Mouse (Mus musculus) heart, embryonic 14.5 days (tissue): ENCODE data around the gene Pamr1. TPM values are rescaled to one million over a fixed set of nuclear protein-coding genes. Genes with fewer than 3 reads are reported as not detected.

Experiments used
- ATAC-seq: fragments of 200-750 bp; cut with Nextera tagmentation; 2 replicates; pipeline ENCODE4 v1.8.0; 2017; ENCODE audit warnings: low read depth, moderate TSS enrichment; ENCODE audit not compliant: insufficient number of reproducible peaks, insufficient read depth, low FRiP score
- H3K27ac ChIP-seq, 2 experiments: fragments of 200-500 bp in 1 of 2; fragments of 300-500 bp in 1 of 2; sonication (generic) in 1 of 2; replicated peaks in 1 of 2; 2 replicates each; pipeline ENCODE4 v1.5.1; 2012 to 2014; ENCODE audit warnings: low read depth in 2 of 2, low read length in 2 of 2, control low read depth in 1 of 2, mild to moderate bottlenecking in 1 of 2, mixed read lengths in 1 of 2; ENCODE audit not compliant: control insufficient read depth in 1 of 2, insufficient read depth in 1 of 2
- H3K27me3 ChIP-seq: fragments of 300-500 bp; sonication (generic); 2 replicates; pipeline ENCODE4 v1.6.1; 2014; ENCODE audit warnings: mild to moderate bottlenecking, low read length, control low read depth; ENCODE audit not compliant: control insufficient read depth, insufficient read depth
- H3K36me3 ChIP-seq: fragments of 300-500 bp; sonication (generic); 2 replicates; pipeline ENCODE4 v1.6.1; 2014; ENCODE audit warnings: mild to moderate bottlenecking, control low read depth, low read length, mixed read lengths; ENCODE audit not compliant: control insufficient read depth, insufficient read depth
- H3K4me1 ChIP-seq, 2 experiments: fragments of 200-500 bp in 1 of 2; fragments of 300-500 bp in 1 of 2; sonication (generic) in 1 of 2; 2 replicates each; pipeline ENCODE4 v1.6.1; 2012 to 2014; ENCODE audit warnings: low read length in 2 of 2, control low read depth in 1 of 2, mixed read lengths in 1 of 2; ENCODE audit not compliant: control insufficient read depth in 2 of 2, insufficient read depth in 2 of 2
- H3K4me2 ChIP-seq: fragments of 300-500 bp; sonication (generic); 2 replicates; pipeline ENCODE4 v1.6.1; 2014; ENCODE audit warnings: mild to moderate bottlenecking, low read length
- H3K4me3 ChIP-seq, 2 experiments: fragments of 200-500 bp in 1 of 2; fragments of 300-500 bp in 1 of 2; sonication (generic) in 1 of 2; 2 replicates each; pipeline ENCODE4 v1.5.1; 2012 to 2014; ENCODE audit warnings: low read length in 2 of 2, mild to moderate bottlenecking in 2 of 2, control low read depth in 1 of 2, low read depth in 1 of 2, moderate library complexity in 1 of 2; ENCODE audit not compliant: control insufficient read depth in 1 of 2, insufficient read depth in 1 of 2
- H3K9ac ChIP-seq: fragments of 300-500 bp; sonication (generic); 2 replicates; pipeline ENCODE4 v1.6.1; 2014; ENCODE audit warnings: mild to moderate bottlenecking, low read length
- H3K9me3 ChIP-seq: fragments of 300-500 bp; sonication (generic); 2 replicates; pipeline ENCODE4 v1.6.1; 2016; ENCODE audit warnings: low read length, control low read depth; ENCODE audit not compliant: control insufficient read depth
- WGBS: fragments of 180-500 bp; shearing (Covaris S2); extraction: QIAGEN DNeasy Blood & Tissue Kit; methylation state at CpG from one replicate; pipeline ENCODE4 v1.1.7; 2014; 5-methylcytosine and 5-hydroxymethylcytosine counted together
- polyA plus RNA-seq: library from polyadenylated mRNA; unstranded; fragments of >200 nt; fragmentation: Nextera tagmentation; extraction: Ambion mirVana; gene quantifications from 2 replicates; pipeline ENCODE4 v1.2.1, GENCODE M21; 2014

Pamr1 gene
- polyA plus RNA-seq, 1 experiment from 2014 or later = 1.5 TPM

DNA sequence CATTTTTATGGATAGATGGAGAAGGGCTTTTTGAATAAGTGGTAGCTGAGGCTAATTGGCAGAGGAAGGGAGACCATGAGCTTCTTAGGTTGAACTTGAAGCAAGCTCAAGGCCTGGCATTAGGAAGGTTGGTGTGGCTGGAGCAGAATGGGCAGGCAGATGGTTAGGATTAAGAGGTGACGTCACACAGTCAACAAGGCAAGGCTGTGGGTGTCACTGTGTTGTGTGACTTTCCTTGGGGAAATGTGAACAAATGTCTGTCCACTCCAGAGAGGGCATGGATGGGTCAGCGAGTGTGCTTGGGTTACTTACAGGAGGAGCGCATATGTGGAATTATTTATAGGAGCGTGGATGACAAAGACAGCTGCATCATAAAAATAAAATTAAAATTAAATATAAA, 50.7 kb downstream of the Pamr1 start:
- H3K4me2 ChIP-seq = no peak overlapping the region
- no peak overlapping the region for H3K27ac ChIP-seq
- H3K27me3 ChIP-seq = no peaks in the 10 kb centered on the region
- no peaks in the 10 kb centered on the region; a peak in 1 of 4 replicates for H3K4me1 ChIP-seq
- no peaks in the 10 kb centered on the region for H3K9me3 ChIP-seq
- no peak overlapping the region for H3K4me3 ChIP-seq
- WGBS = 87% methylated on average over 4 of the region's 4 CpGs
- no peaks in the 10 kb centered on the region for H3K36me3 ChIP-seq
- H3K9ac ChIP-seq = no peak overlapping the region
- ATAC-seq = no peak

DNA sequence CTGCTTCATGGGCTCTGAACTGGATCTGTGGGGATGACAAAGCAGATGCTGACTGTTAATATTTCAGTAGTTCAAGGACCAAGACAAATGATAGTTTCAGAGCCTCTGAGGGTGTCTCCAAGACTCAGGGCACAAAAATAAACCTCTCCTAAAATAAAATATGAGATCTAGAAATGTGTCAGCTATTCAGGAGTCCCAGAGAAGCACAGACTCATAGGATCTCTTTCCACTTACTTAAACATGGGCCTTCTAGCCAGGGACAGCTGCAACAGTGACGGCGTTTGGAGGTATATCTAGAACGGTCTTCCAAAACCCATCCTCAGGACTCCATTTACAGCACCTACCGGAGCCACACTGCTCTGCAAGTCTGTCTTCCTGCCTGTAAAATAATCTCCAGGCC, 60.7 kb downstream of the Pamr1 start:
- no peak overlapping the region for H3K4me2 ChIP-seq
- no peaks in the 10 kb centered on the region for H3K9me3 ChIP-seq
- H3K36me3 ChIP-seq = no peaks in the 10 kb centered on the region
- no peak for ATAC-seq
- WGBS = 88% methylated on average over 4 of the region's 4 CpGs
- no peaks in the 10 kb centered on the region for H3K27me3 ChIP-seq
- H3K4me1 ChIP-seq = no peaks in the 10 kb centered on the region
- no peak overlapping the region for H3K4me3 ChIP-seq
- no peak overlapping the region for H3K27ac ChIP-seq
- H3K9ac ChIP-seq = no peak overlapping the region

DNA sequence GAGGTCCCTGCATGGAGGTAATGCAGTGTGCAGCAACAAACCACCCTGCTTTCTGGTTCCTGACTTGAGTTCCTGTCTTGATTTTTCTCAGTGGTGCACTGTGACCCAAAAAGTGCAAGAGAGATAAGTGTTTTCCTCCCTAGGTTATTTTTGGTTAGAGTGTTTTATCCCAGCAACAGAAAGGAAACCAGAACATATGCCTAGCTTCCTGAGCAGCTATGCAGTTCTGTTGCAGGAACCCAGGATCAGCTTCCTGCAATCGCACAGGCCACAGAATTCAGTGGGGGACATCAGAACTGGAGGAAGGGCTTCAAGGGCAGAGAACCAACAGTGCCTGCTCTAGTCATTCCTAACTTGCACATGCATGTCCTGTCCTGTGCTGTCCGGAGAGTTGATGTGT, 66.8 kb downstream of the Pamr1 start:
- H3K9me3 ChIP-seq = no peaks in the 10 kb centered on the region
- H3K4me3 ChIP-seq = no peak overlapping the region
- no peak for ATAC-seq
- no peak overlapping the region for H3K4me2 ChIP-seq
- H3K4me1 ChIP-seq = no peaks in the 10 kb centered on the region
- H3K9ac ChIP-seq = no peak overlapping the region
- no peaks in the 10 kb centered on the region for H3K27me3 ChIP-seq
- no peak overlapping the region for H3K27ac ChIP-seq
- 51% methylated on average over 2 of the region's 2 CpGs for WGBS
- no peaks in the 10 kb centered on the region for H3K36me3 ChIP-seq

DNA sequence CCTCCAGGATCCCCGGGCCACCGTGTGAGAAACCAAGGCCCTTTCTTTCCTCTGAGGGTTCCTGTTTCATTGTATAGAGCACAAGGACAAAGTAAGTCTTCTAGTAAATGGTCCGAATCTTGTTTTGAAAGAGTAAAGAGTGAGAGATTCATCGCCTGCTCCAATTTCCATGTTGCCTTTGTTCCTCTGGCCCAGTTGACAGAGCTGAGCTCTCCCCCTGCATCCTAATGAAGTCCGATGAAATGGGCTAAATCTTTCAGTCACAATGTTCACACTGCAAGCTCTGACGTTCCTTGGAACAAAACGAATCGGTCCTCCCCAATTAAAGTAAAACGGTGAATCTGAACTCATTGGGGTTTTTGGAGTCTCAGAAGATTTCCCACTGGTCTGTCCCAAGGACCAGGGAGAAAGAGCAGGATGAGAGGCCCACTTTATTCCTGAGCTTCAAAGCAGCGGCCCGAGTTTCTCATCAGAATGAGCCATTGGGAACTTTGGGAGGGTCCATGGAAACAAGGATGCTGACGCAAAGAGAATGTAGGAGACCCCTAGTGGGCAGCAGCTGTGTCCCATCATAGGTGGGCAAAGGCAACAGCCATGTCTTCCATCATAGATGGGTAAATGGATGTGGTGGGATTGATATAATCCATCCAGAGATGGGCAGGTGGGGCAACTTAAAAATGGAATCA, 71.1 kb downstream of the Pamr1 start:
- no peaks in the 10 kb centered on the region for H3K9me3 ChIP-seq
- no peaks in the 10 kb centered on the region for H3K27me3 ChIP-seq
- no peak overlapping the region for H3K4me3 ChIP-seq
- no peak overlapping the region for H3K9ac ChIP-seq
- ATAC-seq = no peak
- no peak overlapping the region for H3K4me2 ChIP-seq
- no peaks in the 10 kb centered on the region for H3K36me3 ChIP-seq
- H3K27ac ChIP-seq = no peak overlapping the region
- WGBS = 83% methylated on average over 12 of the region's 12 CpGs
- H3K4me1 ChIP-seq = no peaks in the 10 kb centered on the region

DNA sequence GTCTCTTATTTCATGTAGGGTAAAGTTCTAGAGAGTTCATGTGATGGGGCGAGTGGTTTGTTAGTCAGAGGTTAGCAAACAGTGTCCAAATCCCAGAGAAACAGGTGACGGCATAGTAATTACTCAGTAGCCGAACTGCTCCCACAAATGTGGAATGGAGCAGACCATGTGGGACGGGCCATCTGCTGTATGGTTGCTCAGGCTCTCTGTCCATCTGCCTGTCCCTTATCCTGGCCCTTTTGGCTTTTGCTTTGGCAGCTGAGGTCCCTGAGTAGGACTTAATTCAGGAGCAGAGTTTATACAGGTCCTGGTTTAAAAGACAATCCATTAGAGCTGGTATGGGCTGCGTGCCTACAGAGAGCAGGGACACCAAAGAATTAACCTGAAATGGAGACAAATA, 72.4 kb downstream of the Pamr1 start:
- no peak overlapping the region for H3K27ac ChIP-seq
- 75% methylated on average over 5 of the region's 5 CpGs for WGBS
- H3K36me3 ChIP-seq = no peaks in the 10 kb centered on the region
- no peaks in the 10 kb centered on the region for H3K9me3 ChIP-seq
- H3K4me2 ChIP-seq = no peak overlapping the region
- ATAC-seq = no peak
- H3K4me1 ChIP-seq = no peaks in the 10 kb centered on the region
- no peaks in the 10 kb centered on the region for H3K27me3 ChIP-seq
- no peak overlapping the region for H3K9ac ChIP-seq
- no peak overlapping the region for H3K4me3 ChIP-seq

DNA sequence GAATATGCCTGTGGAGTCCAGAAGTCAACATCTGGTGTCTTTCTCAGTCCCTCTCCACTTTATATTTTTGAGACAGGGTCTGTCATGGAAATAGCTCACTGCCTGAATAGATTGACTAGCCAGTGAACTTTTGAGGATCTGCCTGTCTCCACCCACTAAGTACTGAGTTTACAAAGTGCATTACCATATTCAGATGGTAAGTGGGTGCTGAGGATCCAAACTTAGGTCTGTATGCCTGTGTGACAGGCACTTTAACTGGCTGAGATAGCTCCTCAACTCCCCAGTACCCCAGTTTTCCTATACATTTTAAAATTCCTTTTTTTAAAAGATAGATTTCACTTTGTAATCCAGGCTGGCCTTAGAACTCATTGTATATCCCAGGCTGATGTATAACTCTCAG, 73.1 kb downstream of the Pamr1 start:
- Histone ChIP-seq H3K9ac (no peak overlapping the region), H3K4me2 (no peak overlapping the region), H3K36me3 (no peaks in the 10 kb centered on the region), H3K27ac (no peak overlapping the region), H3K4me1 (no peaks in the 10 kb centered on the region), H3K4me3 (no peak overlapping the region), H3K9me3 (no peaks in the 10 kb centered on the region), H3K27me3 (no peaks in the 10 kb centered on the region)
- no peak for ATAC-seq

DNA sequence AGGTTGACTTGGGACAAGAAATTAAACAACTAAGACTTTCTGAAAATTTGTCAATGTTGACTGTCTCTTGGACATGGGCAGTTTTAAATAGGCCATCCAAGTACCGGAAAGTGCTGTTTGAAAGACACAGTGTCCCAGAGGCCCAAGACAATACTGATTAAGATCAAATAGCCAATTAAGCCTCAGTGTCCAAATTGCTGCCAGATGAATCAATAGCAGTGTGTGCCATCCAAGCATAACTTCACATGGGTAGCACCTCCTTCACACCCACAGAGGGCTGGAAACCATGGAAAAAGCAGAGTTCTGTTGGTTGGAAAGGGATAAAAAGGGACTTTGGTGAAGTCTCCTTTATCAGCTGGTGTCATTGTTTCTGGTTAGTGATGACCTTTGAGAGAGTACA, 74.7 kb downstream of the Pamr1 start:
- Histone ChIP-seq H3K27me3 (no peaks in the 10 kb centered on the region), H3K9me3 (no peaks in the 10 kb centered on the region), H3K36me3 (no peaks in the 10 kb centered on the region), H3K9ac (no peak overlapping the region), H3K4me2 (no peak overlapping the region), H3K4me3 (no peak overlapping the region), H3K4me1 (no peaks in the 10 kb centered on the region), H3K27ac (no peak overlapping the region)
- 85% methylated on average over 1 of the region's 1 CpGs for WGBS
- ATAC-seq = no peak

DNA sequence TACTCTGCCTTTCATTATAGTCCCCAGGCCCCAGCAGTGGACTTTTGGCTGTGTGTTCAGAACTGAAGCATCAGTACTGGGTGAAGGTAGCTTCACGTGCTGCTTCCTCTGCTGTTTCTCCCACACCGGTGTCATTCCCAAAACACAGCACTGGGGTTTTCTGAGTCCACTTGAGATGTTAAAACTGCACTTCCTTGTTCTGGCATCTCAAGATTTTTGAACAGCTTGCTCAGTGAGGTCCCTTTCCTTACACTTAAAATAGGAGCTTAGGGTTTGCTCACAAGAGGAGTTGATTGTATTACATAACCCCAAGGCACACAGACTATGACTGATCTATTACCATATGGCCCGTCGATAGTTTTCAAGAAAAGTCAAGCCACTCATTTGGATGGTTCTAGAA, 82.5 kb downstream of the Pamr1 start:
- Histone ChIP-seq H3K4me1 (no peaks in the 10 kb centered on the region), H3K36me3 (no peaks in the 10 kb centered on the region), H3K4me2 (no peak overlapping the region), H3K9ac (no peak overlapping the region), H3K4me3 (no peak overlapping the region), H3K9me3 (no peaks in the 10 kb centered on the region), H3K27me3 (no peaks in the 10 kb centered on the region), H3K27ac (no peak overlapping the region)
- no peak for ATAC-seq
- WGBS = 82% methylated on average over 4 of the region's 4 CpGs
